Mouse (Mus musculus): ENCODE measurements around the gene Smco3.

GRCm38 (mm10) chr6:136793831-136794525 is 41.3 kb downstream of the Smco3 start:
- TF ChIP-seq CTCF (IDR thresholded peaks at IDR 0.05; ENCODE audit: extremely low read depth, insufficient read length, insufficient replicate concordance, low read depth, low read length), result no peak
- TF ChIP-seq POLR2A (IDR thresholded peaks at IDR 0.05; ENCODE audit: low read depth, low read length), result no peak

All from small intestine, adult 2 months (tissue).